ENCODE assay signal across 7 mouse cellular contexts in the genomic region with DNA sequence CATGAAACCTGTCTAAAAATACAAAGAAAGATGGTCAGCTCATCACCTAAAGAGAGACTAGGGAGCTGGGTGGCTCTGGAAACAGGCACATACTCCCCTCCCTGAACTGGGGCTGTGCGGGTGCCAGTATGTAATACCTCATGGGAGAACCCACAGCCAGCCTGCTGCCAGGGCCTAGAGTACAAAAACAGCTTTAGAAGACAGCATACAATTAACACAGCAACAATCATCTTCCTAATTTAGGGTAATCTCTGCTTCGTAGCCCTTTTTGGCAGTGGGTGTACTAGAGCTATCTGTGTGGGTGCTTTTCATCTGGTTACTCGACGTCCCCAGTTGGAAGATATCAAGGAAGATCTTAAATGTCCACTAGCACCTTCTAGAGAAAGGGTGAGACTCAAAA.
DNase-seq lines count a peak whose midpoint lies in the region; ATAC-seq and TF ChIP-seq lines count a peak whose summit lies in the region.

No protein-coding gene starts in this region.

- no peak for TF ChIP-seq EP300 in heart, postnatal 0 days (IDR thresholded peaks at IDR 0.05; ENCODE audit: low read depth)

- TF ChIP-seq CTCF in heart, postnatal 0 days (IDR thresholded peaks at IDR 0.05; ENCODE audit: low read depth), result no peak

- peak overlapping the region; percentile 43 for H3K27ac ChIP-seq in heart, postnatal 0 days (ENCODE audit: low read depth)
- peak overlapping the region; percentile 46 for H3K27ac ChIP-seq in brown adipose tissue, adult 24 weeks (replicated peaks; ENCODE audit: low read depth, low read length)
- H3K27ac ChIP-seq in forebrain, embryonic 16.5 days (ENCODE audit: low read length), result no peak overlapping the region

- H3K9me3 ChIP-seq in heart, postnatal 0 days (replicated peaks; ENCODE audit: control insufficient read depth, low read length), result no peaks in the 10 kb centered on the region
- H3K9me3 ChIP-seq in forebrain, embryonic 16.5 days (ENCODE audit: control insufficient read depth, low read length), result no peaks in the 10 kb centered on the region

- intact Hi-C loops in left cerebral cortex, postnatal 25 days (cut with DNase I), result loop anchor here (2.0 kb wide), 1 partner anchor 31 kb away; no protein-coding TSS in a partner anchor

- DNase-seq in heart, postnatal 0 days (ENCODE audit: low spot score), result no peak
- DNase-seq in heart, adult 8-10 months (ENCODE audit: low spot score), result no peak
- peak; percentile 41 to 78 for DNase-seq in left cerebral cortex, postnatal 25 days (ENCODE audit: low spot score in 2 of 2)
- no peak for DNase-seq in urinary bladder, postnatal 10 days (ENCODE audit: low spot score)
- DNase-seq in adrenal gland, adult 2 months, result no peak

- H3K27me3 ChIP-seq in heart, postnatal 0 days (ENCODE audit: control insufficient read depth, insufficient read depth, low read length), result no peaks in the 10 kb centered on the region
- H3K27me3 ChIP-seq in forebrain, embryonic 16.5 days (replicated peaks; ENCODE audit: control insufficient read depth, insufficient read depth, low read length), result no peaks in the 10 kb centered on the region

- no peak overlapping the region for H3K4me2 ChIP-seq in heart, postnatal 0 days (ENCODE audit: low read depth, low read length)
- no peak overlapping the region for H3K4me2 ChIP-seq in forebrain, embryonic 16.5 days (ENCODE audit: low read length)

- no peak overlapping the region for H3K4me3 ChIP-seq in heart, postnatal 0 days (ENCODE audit: low read depth, low read length)
- no peak overlapping the region for H3K4me3 ChIP-seq in brown adipose tissue, adult 24 weeks (ENCODE audit: insufficient read depth, low read depth, low read length)
- no peak overlapping the region for H3K4me3 ChIP-seq in forebrain, embryonic 16.5 days (replicated peaks; ENCODE audit: low read length)

- H3K4me1 ChIP-seq in heart, postnatal 0 days (ENCODE audit: control insufficient read depth, insufficient read depth), result peaks cover 47% of the 10 kb centered on the region
- H3K4me1 ChIP-seq in brown adipose tissue, adult 24 weeks (ENCODE audit: control insufficient read depth, insufficient read depth, insufficient read length, low read length), result peaks cover 20% of the 10 kb centered on the region; the same call in 1 of the 2 replicates
- H3K4me1 ChIP-seq in forebrain, embryonic 16.5 days (replicated peaks; ENCODE audit: control insufficient read depth, insufficient read depth, low read length), result peaks cover 12% of the 10 kb centered on the region

- no peak overlapping the region for H3K9ac ChIP-seq in heart, postnatal 0 days (replicated peaks; ENCODE audit: low read depth, low read length)
- H3K9ac ChIP-seq in forebrain, embryonic 16.5 days (replicated peaks; ENCODE audit: low read depth, low read length), result no peak overlapping the region

- H3K36me3 ChIP-seq in heart, postnatal 0 days (replicated peaks; ENCODE audit: control insufficient read depth, insufficient read depth, low read length), result no peaks in the 10 kb centered on the region
- H3K36me3 ChIP-seq in forebrain, embryonic 16.5 days (ENCODE audit: control insufficient read depth, insufficient read depth), result no peaks in the 10 kb centered on the region

- WGBS in heart, postnatal 0 days, result 55% methylated on average over 4 of the region's 4 CpGs
- 42% methylated on average over 4 of the region's 4 CpGs for WGBS in forebrain, embryonic 16.5 days

- no peak for ATAC-seq in heart, postnatal 0 days (ENCODE audit: insufficient read depth, low read depth)
- peak; percentile 67 for ATAC-seq in forebrain, embryonic 16.5 days

Comparison
In these comparisons a context has a peak if more than half of its experiments do, and no peak if none do; other contexts are left out.
1. DNase-seq: peak in left cerebral cortex, postnatal 25 days (2 of 2); none in heart, postnatal 0 days (single experiment), heart, adult 8-10 months (single experiment), urinary bladder, postnatal 10 days (single experiment) and adrenal gland, adult 2 months (single experiment).